Mouse (Mus musculus) cortical plate, adult 2 months (tissue): ENCODE results near the gene Ccl20. TPM values are rescaled to one million over a fixed set of nuclear protein-coding genes. Genes with fewer than 3 reads are reported as not detected.

Experiments used
- H3K27ac ChIP-seq: fragments of 200-500 bp; 2 replicates; pipeline ENCODE4 v1.5.1; 2012; ENCODE audit warnings: low read length, control low read depth, inconsistent platforms; ENCODE audit not compliant: insufficient read depth
- H3K4me1 ChIP-seq: fragments of 200-500 bp; 2 replicates; pipeline ENCODE4 v1.6.1; 2011; ENCODE audit warnings: low read length; ENCODE audit not compliant: control insufficient read depth, insufficient read depth
- H3K4me3 ChIP-seq: fragments of 200-500 bp; 2 replicates; pipeline ENCODE4 v1.5.1; 2011; ENCODE audit warnings: mild to moderate bottlenecking, low read length, control low read depth; ENCODE audit not compliant: insufficient read depth
- CTCF ChIP-seq: fragments of 200-500 bp; IDR thresholded peaks from 2 replicates; pipeline ENCODE4 v1.5.1; 2011; ENCODE audit warnings: mild to moderate bottlenecking, control low read depth, low read length; ENCODE audit not compliant: insufficient read depth; ENCODE audit errors: extremely low read depth
- POLR2A ChIP-seq: fragments of 200-500 bp; IDR thresholded peaks from 2 replicates; pipeline ENCODE4 v1.6.1; 2011; ENCODE audit warnings: mild to moderate bottlenecking, low read length, control low read depth; ENCODE audit not compliant: insufficient read depth; ENCODE audit errors: extremely low read depth
- polyA plus RNA-seq: library from polyadenylated mRNA; depleted of rRNA; stranded (reverse); fragments of >200 nt; gene quantifications from 2 replicates; pipeline ENCODE4 v1.2.3, GENCODE M21; 2012; rRNA removed

The Ccl20 gene
- polyA plus RNA-seq, 1 experiment, result not detected

GRCm38 (mm10) chr1:83161658-83162057 is 45.1 kb downstream of the Ccl20 start:
- no peak for TF ChIP-seq POLR2A
- no peak for TF ChIP-seq CTCF
- no peak overlapping the region for H3K4me3 ChIP-seq
- H3K27ac ChIP-seq, result no peak overlapping the region
- no peaks in the 10 kb centered on the region for H3K4me1 ChIP-seq

DNA sequence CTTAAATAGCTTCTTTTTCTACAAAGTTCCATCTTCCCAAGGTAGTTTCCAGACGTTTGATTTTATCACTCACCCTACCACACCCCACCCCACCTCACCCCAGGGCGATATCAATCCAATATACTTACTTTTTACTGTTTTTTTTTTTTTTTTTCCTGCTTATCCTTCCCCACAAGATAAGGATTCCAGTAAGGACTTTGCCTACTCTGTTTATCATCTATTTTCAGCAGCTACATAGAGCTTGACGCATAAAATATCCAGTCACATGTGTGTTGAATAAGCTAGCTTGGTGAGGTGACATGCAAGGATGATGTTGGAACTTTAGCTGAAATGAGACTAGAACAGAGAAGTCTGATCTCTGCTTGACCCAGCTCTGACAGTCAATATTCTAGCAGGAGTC is 47.5 kb downstream of the Ccl20 start:
- no peak for TF ChIP-seq POLR2A
- no peak for TF ChIP-seq CTCF
- H3K4me3 ChIP-seq, result no peak overlapping the region
- H3K27ac ChIP-seq, result no peak overlapping the region

More for the DNA sequence above, 47.5 kb downstream of the Ccl20 start:
- H3K4me1 ChIP-seq, result no peaks in the 10 kb centered on the region

Other genes starting within 250 kb of the Ccl20 start
- gene A030005L19Rik, start 203.4 kb upstream of the Ccl20 start, polyA plus RNA-seq, result 2.1 and 2.2 TPM in 2 replicates
- gene A030014E15Rik, start 191.8 kb upstream of the Ccl20 start, polyA plus RNA-seq, result 0.19 TPM in 1 of 2 replicates, not detected in the other
- not detected in 2 replicates for gene Gm6217, start 185.4 kb upstream of the Ccl20 start, polyA plus RNA-seq
- gene A030003K21Rik, start 173.4 kb upstream of the Ccl20 start, polyA plus RNA-seq, result not detected in 2 replicates
- not detected in 2 replicates for gene Gm7544, start 160.8 kb upstream of the Ccl20 start, polyA plus RNA-seq
- gene Gm47955, start 156.5 kb upstream of the Ccl20 start, polyA plus RNA-seq, result not detected in 2 replicates
- not detected in 2 replicates for gene Gm47959, start 116.2 kb upstream of the Ccl20 start, polyA plus RNA-seq
- 3.9 and 5.2 TPM in 2 replicates for gene Slc19a3, start 78.3 kb upstream of the Ccl20 start, polyA plus RNA-seq
- gene Krtap28-10, start 74.3 kb upstream of the Ccl20 start, polyA plus RNA-seq, result not detected in 2 replicates
- gene Gm47969, start 71.8 kb upstream of the Ccl20 start, polyA plus RNA-seq, result 0.09 TPM in 1 of 2 replicates, not detected in the other
- gene A030005K14Rik, start 57.4 kb upstream of the Ccl20 start, polyA plus RNA-seq, result not detected in 2 replicates
- gene Krtap28-13, start 55.8 kb upstream of the Ccl20 start, polyA plus RNA-seq, result 0.30 TPM in 1 of 2 replicates, not detected in the other
- 0.30 and 0.56 TPM in 2 replicates for gene Daw1, start 43.0 kb downstream of the Ccl20 start, polyA plus RNA-seq